Mouse (Mus musculus) adrenal gland, postnatal 4 days (tissue): ENCODE results near the gene Olfr1259. TPM values are rescaled to one million over a fixed set of nuclear protein-coding genes. Genes with fewer than 3 reads are reported as not detected.
"Not testable (repeated sequence)": the region's sequence is repeated elsewhere in the genome, so short reads cannot be mapped to it uniquely, and the experiment has no call there.

Experiments
- DNase-seq, 2 experiments: peaks; one replicate each; pipeline ENCODE4 v3.0.0; 2021 to 2022; ENCODE audit warnings: low spot score in 2 of 2, mixed read lengths in 2 of 2
- long read RNA-seq, 2 experiments: library from polyadenylated mRNA; stranded (forward); transcript quantifications; one replicate each; pipeline ENCODE4 v2.0.0; 2021
- total RNA-seq, 2 experiments: library from RNA; stranded (reverse); gene quantifications; 2 replicates each; pipeline ENCODE4 v1.2.3; 2021

The Olfr1259 gene
- total RNA-seq = not detected
- long read RNA-seq, experiment 1 = 0 reads
- long read RNA-seq, experiment 2 = 0 reads

- no peak for DNase-seq
These were observed at the start of gene Olfr1259 for GRCm38 (mm10) chr2:89948564-89948963. Gene Olfr1259 (minus strand): TSS chr2:89948664.

DNA sequence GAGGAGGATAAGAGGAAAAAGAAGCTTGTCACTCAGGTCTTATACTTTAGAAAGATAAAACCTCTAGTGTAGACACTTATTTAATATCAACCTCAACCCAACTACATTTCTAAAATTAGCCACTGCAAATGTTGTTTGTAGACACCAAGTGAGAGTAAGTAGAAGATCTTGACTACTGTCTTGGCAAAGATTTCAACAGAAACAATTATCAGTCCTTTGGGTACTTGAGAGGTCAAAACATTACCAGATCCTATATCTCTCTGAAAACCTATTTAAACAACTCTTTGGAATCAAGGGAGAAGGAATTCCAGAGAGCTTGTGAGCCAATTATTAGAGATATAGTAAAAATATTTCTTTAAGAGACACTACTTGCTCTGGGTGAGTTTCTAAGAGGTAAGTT is 42.5 kb upstream of the Olfr1259 start, which contains the start of gene Olfr1261:
Gene Olfr1261, plus strand, starts transcription at position 301 of the 400 bp plus-strand sequence.
- no peak for DNase-seq

- no peak for DNase-seq
These were observed 29.2 kb upstream of the Olfr1259 start for GRCm38 (mm10) chr2:89977709-89978108.

DNA sequence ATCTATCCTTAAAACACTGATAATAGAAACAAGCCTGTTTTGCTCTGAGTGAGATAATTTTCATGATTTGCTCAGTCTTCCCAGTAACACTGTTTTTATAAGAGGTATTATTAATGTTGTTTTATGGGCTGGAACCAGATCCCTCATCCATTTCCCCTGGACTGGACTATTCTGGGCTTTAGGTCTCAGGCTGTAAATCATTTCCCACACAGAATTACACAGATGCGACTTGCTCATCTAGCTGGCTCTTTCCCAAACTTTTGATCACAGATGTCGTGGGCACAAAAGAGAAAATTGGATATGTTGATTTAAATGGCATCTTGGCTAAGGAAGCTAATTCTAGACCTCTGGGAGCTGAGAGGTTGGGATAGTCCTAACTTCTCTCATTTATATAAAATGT is 25.7 kb upstream of the Olfr1259 start, which contains the start of gene Olfr1260:
Gene Olfr1260, plus strand, starts transcription at position 157 of the 400 bp plus-strand sequence.
- DNase-seq = no peak

GRCm38 (mm10) chr2:89927009-89927408 is 21.5 kb downstream of the Olfr1259 start, which contains the start of gene Olfr1258:
Gene Olfr1258 (plus strand): TSS chr2:89927309.
- no peak for DNase-seq

DNA sequence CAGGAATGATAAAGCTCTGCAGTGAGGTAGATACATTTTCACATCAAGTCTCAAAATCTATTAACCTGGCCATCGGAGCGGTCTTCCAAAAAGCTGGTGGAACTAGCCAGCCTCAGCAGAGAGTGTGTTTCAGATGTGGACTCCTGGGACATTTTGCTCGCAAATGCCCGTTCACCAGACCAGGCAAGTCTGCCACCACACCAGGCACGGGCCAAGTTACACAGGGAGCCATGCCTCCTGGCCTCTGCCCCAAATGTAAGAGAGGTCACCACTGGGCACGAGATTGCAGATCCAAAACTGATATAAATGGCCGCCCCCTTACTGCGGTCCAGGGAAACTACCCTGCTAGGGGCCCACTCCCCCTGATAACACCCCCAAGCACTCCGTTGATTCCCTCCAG is 35.8 kb downstream of the Olfr1259 start:
- DNase-seq = not testable (repeated sequence)

Other genes with a start within 250 kb of the Olfr1259 start
- gene Olfr1252, start 223.7 kb downstream of the Olfr1259 start, total RNA-seq = not detected
- not detected for gene Olfr1253, start 191.6 kb downstream of the Olfr1259 start, total RNA-seq
- gene Olfr1254, start 155.0 kb downstream of the Olfr1259 start, total RNA-seq = not detected
- not detected for gene Olfr1255, start 136.6 kb downstream of the Olfr1259 start, total RNA-seq
- gene Olfr1256, start 107.1 kb downstream of the Olfr1259 start, total RNA-seq = not detected
- not detected for gene Olfr48, start 100.5 kb downstream of the Olfr1259 start, total RNA-seq
- not detected for gene Olfr1257, start 70.2 kb downstream of the Olfr1259 start, total RNA-seq
- not detected for gene Olfr1258, start 21.4 kb downstream of the Olfr1259 start, total RNA-seq
- not detected for gene Olfr1260, start 25.7 kb upstream of the Olfr1259 start, total RNA-seq
- gene Olfr1261, start 42.6 kb upstream of the Olfr1259 start, total RNA-seq = not detected
- gene Olfr1262, start 51.5 kb upstream of the Olfr1259 start, total RNA-seq = not detected
- not detected for gene Olfr1263, start 63.5 kb upstream of the Olfr1259 start, total RNA-seq
- not detected for gene Olfr1264, start 76.9 kb upstream of the Olfr1259 start, total RNA-seq
- gene Olfr1265, start 86.7 kb upstream of the Olfr1259 start, total RNA-seq = not detected
- not detected for gene Olfr140, start 114.9 kb upstream of the Olfr1259 start, total RNA-seq
- gene Olfr1269, start 172.7 kb upstream of the Olfr1259 start, total RNA-seq = not detected
- gene Olfr32, start 193.6 kb upstream of the Olfr1259 start, total RNA-seq = not detected
- gene Olfr1270, start 204.4 kb upstream of the Olfr1259 start, total RNA-seq = not detected